Mouse (Mus musculus) heart, adult 2 months (tissue): ENCODE measurements around the gene Nudt4.
A peak's percentile ranks its signal among the peaks of the same experiment; 100 is the strongest.

Experiments used
- CTCF ChIP-seq: fragments of 200-600 bp; IDR thresholded peaks from 2 replicates; pipeline ENCODE4 v1.8.1; 2022; ENCODE audit warnings: antibody characterized with exemption, mild to moderate bottlenecking, moderate library complexity
- EP300 ChIP-seq: fragments of 200-500 bp; IDR thresholded peaks from 2 replicates; pipeline ENCODE4 v1.6.1; 2011; ENCODE audit warnings: low read depth, low read length, control low read depth; ENCODE audit not compliant: insufficient read depth
- POLR2A ChIP-seq: fragments of 200-500 bp; IDR thresholded peaks from 2 replicates; pipeline ENCODE4 v1.6.1; 2011; ENCODE audit warnings: mild to moderate bottlenecking, low read depth, low read length, control low read depth; ENCODE audit not compliant: insufficient read depth

DNA sequence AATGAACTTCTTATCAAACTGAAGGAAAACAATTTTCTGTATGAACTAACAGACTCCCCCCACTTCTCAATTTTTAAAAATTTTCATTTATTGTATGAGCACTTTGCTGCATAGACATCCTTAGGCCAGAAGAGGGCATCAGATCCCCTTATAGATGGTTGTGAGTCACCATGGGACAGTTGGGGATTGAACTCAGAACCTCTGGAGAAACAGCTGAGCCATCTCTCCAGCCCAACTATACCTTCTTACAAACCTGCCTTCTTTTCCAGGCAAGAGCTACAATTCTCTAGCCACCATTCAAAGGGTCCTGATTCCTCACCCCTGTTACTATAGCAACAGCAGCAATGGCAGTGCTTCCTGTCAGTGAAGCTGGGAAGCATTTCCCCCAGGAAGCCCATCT is 12.2 kb downstream of the Nudt4 start:
- TF ChIP-seq POLR2A (no peak), CTCF (peak; percentile 69), EP300 (no peak)
